Mouse (Mus musculus) E14TG2a.4 (cell line): ENCODE results near the gene Pced1a.
A peak's percentile ranks its signal among the peaks of the same experiment; 100 is the strongest.

ENCODE experiments used
- H3K27me3 ChIP-seq: 2 replicates; pipeline ENCODE4 v1.6.1; 2014; ENCODE audit warnings: low read length, control low read depth; ENCODE audit not compliant: insufficient read depth
- H3K36me3 ChIP-seq: 2 replicates; pipeline ENCODE4 v1.6.1; 2014; ENCODE audit warnings: low read length, control low read depth; ENCODE audit not compliant: insufficient read depth
- H3K4me1 ChIP-seq: replicated peaks from 2 replicates; pipeline ENCODE4 v1.6.1; 2014; ENCODE audit warnings: low read depth, low read length, control low read depth
- H3K4me3 ChIP-seq: replicated peaks from 2 replicates; pipeline ENCODE4 v1.5.1; 2014; ENCODE audit warnings: mild to moderate bottlenecking, low read length
- H3K9me3 ChIP-seq: 2 replicates; pipeline ENCODE4 v1.6.1; 2014; ENCODE audit warnings: low read length, control low read depth
- CTCF ChIP-seq: conservative IDR thresholded peaks from 2 replicates; pipeline ENCODE4 v1.5.1; 2014; ENCODE audit warnings: low read length
- NANOG ChIP-seq: IDR thresholded peaks from 2 replicates; pipeline ENCODE4 v1.6.1; 2014; ENCODE audit warnings: borderline replicate concordance, low read length, mixed read lengths
- POU5F1 ChIP-seq: IDR thresholded peaks from 2 replicates; pipeline ENCODE4 v1.6.1; 2014; ENCODE audit warnings: low read length, borderline replicate concordance

The Pced1a gene

DNA sequence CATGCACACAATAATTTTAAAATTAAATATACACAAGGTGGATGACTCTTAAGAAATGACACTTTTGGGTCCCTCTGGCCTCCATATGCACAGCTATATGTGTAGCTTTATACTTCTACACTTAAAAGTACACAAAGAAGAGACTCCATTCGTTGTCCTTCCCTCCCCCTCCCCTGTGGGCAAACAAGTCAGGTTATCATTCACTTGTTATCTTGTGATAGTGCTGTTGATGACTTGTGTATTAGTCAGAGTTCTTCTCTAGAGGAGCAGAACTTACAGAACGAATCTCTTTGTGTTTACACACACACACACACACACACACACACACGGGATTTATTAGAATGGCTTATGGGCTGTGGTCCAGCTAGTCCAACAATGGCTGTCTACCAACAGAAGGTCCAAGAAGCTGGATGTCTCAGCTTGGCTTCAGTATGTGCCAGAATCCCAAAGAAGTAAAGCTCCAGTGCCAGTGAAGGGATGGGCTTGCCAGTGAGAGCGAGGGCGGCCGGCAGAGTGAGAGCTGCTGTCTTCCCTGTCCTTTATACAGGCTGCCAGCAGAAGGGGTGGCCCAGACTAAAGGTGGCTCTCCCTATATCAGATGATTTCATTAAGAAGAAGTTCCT lies 30.4 kb upstream of the Pced1a start:
- Histone ChIP-seq H3K27me3 (peaks cover 19% of the 10 kb centered on the region), H3K4me3 (no peak overlapping the region), H3K4me1 (peaks cover 9% of the 10 kb centered on the region; the same call in 1 of the 2 replicates), H3K36me3 (no peaks in the 10 kb centered on the region), H3K9me3 (no peaks in the 10 kb centered on the region)
- TF ChIP-seq CTCF (no peak), NANOG (no peak), POU5F1 (no peak)

DNA sequence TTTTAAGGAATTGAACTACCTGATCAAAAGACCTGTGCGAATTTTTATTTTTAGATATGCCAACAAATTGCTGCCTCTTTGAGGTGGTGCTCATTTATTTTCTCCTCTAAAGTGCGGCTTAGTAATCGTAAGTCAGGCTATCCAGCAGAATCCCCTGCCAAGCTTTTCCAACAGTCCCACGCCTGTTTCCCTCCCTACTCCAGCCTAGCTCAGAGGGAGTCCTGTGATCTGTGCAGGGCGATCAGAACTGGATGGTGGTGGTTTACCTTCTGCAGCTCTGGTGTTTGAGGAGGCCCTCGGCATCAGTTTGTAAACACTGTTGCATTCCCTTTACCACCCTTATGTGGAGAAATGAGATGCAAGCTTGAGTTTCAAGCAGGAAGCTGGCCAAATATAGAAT lies 28.9 kb upstream of the Pced1a start:
- Histone ChIP-seq H3K4me1 (peaks cover 17% of the 10 kb centered on the region), H3K36me3 (no peaks in the 10 kb centered on the region), H3K4me3 (no peak overlapping the region), H3K9me3 (no peaks in the 10 kb centered on the region), H3K27me3 (peaks cover 31% of the 10 kb centered on the region)
- TF ChIP-seq CTCF (no peak), POU5F1 (no peak), NANOG (no peak)

DNA sequence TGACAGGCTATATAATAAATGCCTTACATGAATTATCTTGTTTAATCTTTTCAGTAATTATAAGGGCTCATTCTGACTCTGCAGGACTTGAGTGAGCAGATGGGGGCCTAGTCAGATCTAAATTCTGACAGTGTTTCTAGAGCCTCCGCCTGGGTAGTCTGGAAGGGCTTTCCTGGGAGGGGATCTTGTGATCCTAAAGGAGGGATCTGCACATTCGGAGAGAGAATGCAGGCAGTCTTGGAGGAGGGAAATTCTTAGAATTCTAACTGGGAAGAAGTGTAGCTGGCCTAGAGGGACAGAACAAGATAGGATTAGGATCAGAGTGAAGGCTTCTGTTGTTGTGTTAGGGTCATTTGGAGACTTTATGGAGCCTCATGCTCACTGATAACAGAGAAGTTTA lies 27.8 kb upstream of the Pced1a start:
- H3K4me1 ChIP-seq, result peaks cover 17% of the 10 kb centered on the region
- no peak overlapping the region for H3K4me3 ChIP-seq
- peaks cover 37% of the 10 kb centered on the region for H3K27me3 ChIP-seq
- no peaks in the 10 kb centered on the region for H3K36me3 ChIP-seq
- TF ChIP-seq NANOG (no peak), POU5F1 (no peak), CTCF (no peak)
- no peaks in the 10 kb centered on the region for H3K9me3 ChIP-seq

DNA sequence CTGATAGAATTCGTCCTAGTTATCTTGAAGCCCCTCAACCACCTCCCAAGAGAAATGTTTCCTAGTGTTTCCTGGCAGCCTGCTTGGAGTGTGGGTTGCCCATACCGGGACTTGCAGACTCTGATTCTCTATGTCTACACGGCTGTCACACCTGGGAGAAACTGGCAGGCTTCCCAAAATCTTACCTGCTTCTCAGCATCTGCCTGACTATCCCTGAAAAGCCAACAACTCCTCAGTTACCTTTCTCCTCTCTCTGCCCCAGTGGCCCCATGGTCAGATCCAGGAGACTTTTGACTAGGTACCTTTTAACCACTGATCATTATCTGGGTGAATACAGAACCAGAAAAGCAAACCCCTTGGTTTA lies 27.2 kb upstream of the Pced1a start:
- TF ChIP-seq POU5F1, result no peak
- TF ChIP-seq CTCF, result no peak
- TF ChIP-seq NANOG, result no peak
- H3K9me3 ChIP-seq, result no peaks in the 10 kb centered on the region

DNA sequence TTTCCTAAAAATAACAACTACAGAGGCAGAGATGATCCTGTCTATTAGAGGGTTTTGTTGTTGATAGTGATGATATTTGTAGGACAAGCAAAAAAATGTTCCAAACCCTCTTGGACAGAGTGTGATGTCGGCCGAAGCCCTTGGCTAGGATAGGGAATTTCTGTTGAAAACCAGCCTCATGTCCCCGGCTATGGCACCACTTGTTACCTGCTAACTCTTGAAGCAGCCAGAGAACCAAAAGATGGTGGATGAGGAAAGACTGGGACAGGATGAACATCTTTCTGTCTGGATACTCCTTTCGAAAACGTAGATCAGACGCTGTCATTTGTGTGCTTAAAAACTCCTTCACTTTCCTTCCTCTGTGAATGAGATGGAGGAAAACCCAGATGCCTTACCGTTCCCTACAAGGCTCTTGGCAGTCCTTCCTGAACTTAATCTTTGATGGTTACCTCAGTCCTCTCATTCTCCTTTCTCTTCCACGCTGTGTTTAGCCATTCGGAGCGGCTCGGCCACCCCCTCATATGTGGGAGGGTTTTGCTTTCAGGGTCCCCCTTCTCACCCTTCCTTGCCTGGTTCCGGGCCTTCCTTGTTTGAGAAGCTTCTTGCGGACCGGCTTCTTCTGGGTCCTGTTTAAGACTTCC lies 26.7 kb upstream of the Pced1a start:
- peaks cover 37% of the 10 kb centered on the region for H3K27me3 ChIP-seq
- H3K36me3 ChIP-seq, result no peaks in the 10 kb centered on the region
- H3K4me1 ChIP-seq, result peaks cover 17% of the 10 kb centered on the region
- H3K4me3 ChIP-seq, result peak overlapping the region; percentile 90
- no peaks in the 10 kb centered on the region for H3K9me3 ChIP-seq
- no peak for TF ChIP-seq CTCF
- no peak for TF ChIP-seq NANOG
- TF ChIP-seq POU5F1, result no peak

More for the DNA sequence above, 27.2 kb upstream of the Pced1a start:
- no peaks in the 10 kb centered on the region for H3K36me3 ChIP-seq
- H3K27me3 ChIP-seq, result peaks cover 37% of the 10 kb centered on the region
- no peak overlapping the region for H3K4me3 ChIP-seq
- H3K4me1 ChIP-seq, result peaks cover 17% of the 10 kb centered on the region

DNA sequence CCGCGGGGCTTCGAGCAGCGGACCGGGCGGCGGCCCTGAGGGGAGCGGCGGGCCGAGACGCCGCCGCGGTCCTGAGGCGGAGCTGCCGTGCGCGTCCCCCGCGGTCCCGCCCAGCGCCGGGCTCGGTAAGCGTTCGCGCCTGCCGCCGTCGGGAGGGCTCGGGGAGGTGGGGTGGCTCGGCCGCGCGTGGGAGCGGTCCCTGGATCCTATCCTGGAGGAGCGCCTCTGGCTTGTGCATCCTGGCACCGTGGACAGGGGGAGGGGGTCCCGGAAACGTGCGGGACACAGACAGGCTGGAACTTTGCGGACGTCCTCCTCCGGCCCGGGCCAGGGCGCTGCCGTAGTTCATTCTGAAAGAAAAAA lies 25.9 kb upstream of the Pced1a start:
- no peaks in the 10 kb centered on the region for H3K9me3 ChIP-seq
- H3K4me3 ChIP-seq, result peak overlapping the region; percentile 90
- peaks cover 17% of the 10 kb centered on the region for H3K4me1 ChIP-seq
- no peak for TF ChIP-seq NANOG
- no peak for TF ChIP-seq POU5F1
- TF ChIP-seq CTCF, result no peak
- peaks cover 37% of the 10 kb centered on the region for H3K27me3 ChIP-seq
- H3K36me3 ChIP-seq, result peaks cover 5% of the 10 kb centered on the region; the same call in 1 of the 2 replicates

DNA sequence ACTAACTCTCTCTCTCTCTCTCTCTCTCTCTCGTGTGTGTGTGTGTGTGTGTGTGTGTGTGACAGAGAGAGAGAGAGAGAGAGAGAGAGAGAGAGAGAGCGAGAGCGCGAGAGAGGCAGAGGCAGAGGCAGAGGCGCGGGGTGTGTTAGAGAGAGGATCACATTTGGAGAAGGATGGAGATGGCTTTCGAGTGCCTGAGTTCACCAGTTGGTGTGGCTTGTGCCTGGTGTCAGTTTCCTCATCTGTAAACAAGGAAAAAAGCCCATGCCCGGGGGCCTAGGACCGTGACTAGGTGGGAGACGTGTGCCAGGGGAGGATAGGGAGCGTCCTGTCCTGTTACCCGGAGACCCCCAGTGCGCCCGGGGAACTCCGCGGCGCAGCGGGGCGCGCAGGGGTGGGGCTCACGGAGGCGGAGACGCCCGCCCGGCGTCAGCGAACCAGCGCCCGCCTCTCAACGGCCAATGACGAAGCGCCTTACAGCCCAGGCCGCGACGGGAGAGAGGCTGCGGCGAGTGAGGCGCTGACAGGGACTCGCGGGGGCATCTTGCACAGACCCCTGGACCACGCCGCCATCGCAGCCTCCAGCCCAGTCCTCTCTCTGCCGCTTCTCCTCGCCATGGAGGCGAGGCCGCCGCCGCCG lies 25.4 kb upstream of the Pced1a start, which contains the start of gene Ptpra:
Gene Ptpra, plus strand, starts transcription at position 485 of the 640 bp plus-strand sequence.
- Histone ChIP-seq H3K4me1 (peaks cover 17% of the 10 kb centered on the region), H3K36me3 (peaks cover 9% of the 10 kb centered on the region; the same call in 1 of the 2 replicates), H3K4me3 (peak within 1 kb of the TSS; percentile 90), H3K9me3 (no peaks in the 10 kb centered on the region), H3K27me3 (peaks cover 37% of the 10 kb centered on the region)
- TF ChIP-seq POU5F1 (no peak), NANOG (no peak), CTCF (no peak)

DNA sequence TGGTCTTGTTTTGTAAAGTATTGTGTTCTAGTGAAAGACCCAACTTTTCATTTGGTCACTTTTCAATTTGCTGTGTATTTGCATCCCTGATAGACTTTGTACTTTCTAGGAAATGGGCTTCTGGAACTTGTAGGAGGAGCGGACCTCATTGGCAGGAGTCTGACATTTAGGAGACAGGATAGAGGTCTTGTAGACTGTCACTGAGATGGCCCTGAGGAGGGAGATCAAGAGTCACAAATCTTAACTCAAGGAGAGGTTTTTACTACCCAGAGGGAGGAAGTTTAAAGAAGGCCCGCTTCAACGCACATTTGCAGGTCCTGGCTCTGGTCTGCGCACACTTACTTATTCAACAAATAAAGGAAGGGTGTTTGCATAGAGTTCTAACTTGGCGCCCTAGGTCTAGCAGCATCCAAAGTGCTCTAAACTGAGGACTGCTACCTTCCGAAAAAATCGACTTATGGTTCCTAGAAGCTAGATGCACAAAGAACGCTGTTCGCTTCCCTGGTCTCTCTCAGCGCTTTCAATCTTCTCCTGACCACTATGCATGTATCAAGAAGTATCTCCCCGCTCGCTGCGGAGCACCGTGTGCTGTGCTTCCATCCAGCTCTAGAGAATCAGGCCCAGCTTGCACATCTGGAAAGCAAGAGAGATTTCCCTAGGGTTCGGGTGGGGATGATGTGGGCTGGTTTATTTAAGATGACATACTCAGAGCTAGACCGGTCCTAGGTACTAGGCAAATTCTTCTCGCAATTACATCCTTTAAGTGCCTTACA lies 24.7 kb upstream of the Pced1a start:
- Histone ChIP-seq H3K4me3 (peak overlapping the region; percentile 90), H3K27me3 (peaks cover 37% of the 10 kb centered on the region), H3K36me3 (peaks cover 16% of the 10 kb centered on the region), H3K9me3 (no peaks in the 10 kb centered on the region), H3K4me1 (peaks cover 17% of the 10 kb centered on the region)
- no peak for TF ChIP-seq CTCF
- TF ChIP-seq POU5F1, result no peak
